Mouse (Mus musculus) central nervous system, embryonic 11.5 days (tissue): ENCODE data around the gene Vps26c. TPM values are rescaled to one million over a fixed set of nuclear protein-coding genes. Genes with fewer than 3 reads are reported as not detected.

Experiments used
- polyA plus RNA-seq: library from polyadenylated mRNA; depleted of rRNA; stranded (reverse); fragments of >200 nt; gene quantifications from 2 replicates; pipeline ENCODE4 v1.2.3, GENCODE M21; 2012; rRNA removed

Vps26c gene
- polyA plus RNA-seq, result 43.6 and 54.1 TPM in 2 replicates

DNA sequence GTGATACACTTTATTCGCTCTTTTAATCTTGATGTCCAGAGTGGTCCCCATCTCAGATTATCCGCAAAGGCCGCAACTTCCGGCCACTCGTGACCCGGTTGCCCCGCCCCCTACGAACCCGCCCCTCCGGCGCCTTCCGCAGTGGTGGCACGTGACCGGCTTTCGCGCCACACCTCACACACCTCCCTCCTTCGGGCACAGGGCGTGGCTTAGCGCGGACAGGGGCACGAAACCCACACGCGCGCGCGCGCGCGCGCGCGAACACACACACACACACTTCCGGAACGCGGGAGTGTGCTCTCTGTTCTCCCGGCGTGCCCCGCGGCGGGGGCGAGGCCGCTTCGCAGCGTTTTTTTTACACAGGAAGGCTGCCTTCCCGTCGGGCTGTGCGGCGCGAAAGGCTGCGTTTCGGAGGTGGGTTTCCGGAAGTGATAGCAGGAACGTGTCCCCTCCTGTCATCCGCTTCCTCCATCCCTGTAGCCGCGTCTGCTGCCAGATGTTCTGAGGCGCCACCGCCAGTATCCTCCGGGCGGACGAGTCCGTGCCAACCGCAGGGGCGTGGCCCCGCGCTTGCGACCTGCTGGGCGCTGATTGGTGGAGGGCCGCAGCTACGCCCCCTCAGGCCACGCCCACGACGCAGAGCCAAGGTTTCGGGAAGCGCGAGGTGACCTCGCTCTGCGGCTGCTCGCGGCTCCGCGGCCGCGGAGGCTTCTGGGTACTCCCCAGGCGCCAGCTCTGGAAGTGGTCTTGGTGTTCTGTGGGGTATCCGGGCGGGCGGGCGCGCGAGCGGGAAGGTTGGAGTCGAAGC, at the start of gene Vps26c:
TSS of gene Vps26c (minus strand) at position 487 of the 808 bp plus-strand sequence.

DNA sequence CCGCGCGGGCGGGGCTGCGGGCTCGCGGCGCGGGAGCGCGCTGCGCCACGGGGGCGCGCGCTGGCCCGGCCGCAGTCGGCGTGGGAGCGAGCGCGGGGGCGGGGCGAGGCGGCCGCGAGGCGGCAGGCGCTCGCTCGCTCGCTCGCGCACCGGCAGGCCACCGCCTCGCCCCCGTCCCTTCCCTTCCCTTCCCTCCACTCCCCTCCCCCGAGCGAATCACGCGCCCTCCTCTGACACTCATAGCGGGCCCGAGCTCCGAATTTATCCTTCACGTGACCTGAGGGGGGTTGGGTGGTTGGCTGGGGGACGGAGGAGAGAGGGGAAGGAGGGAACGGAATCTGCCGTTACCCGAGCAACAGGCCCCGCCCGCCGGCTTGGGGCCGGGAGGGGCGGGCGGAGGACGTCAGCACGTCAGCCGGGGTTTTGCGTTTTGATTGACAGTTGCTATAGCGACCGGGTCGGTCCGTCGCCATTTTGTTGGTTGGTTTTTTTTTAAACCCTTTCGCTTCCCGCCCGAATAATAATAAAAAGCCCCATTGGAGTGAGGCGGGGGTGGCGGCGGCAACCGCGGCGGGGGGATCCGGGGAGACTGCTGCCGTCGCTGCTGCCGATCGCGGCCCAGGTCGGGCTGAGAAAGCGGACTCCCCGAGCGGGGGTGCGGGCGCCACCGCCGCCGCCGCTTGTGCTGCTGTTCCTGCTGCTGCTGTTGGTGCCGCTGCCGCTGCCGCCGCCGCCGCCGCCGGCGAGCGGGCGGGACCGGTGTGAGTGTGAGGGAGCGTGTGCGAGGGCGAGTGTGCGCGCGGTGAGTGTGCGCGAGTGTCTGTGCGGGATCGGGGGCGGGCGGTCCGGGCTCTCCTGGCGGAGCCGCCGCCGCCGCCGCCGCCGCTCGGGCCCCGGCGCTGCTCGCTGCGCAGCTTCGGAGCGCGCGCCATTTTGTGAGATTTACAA, 42.9 kb upstream of the Vps26c start, which contains the start of gene Dyrk1a:
TSS of gene Dyrk1a (plus strand) at position 782 of the 948 bp plus-strand sequence.

Other genes with a start within 250 kb of the Vps26c start
- gene Hlcs, start 213.3 kb downstream of the Vps26c start, polyA plus RNA-seq, result 8.2 and 8.9 TPM in 2 replicates
- 3.1 and 4.0 TPM in 2 replicates for gene Ripply3, start 198.4 kb downstream of the Vps26c start, polyA plus RNA-seq
- gene Ttc3, start 156.2 kb downstream of the Vps26c start, polyA plus RNA-seq, result 193 and 220 TPM in 2 replicates
- 33.9 and 80.1 TPM in 2 replicates for gene Pigp, start 155.0 kb downstream of the Vps26c start, polyA plus RNA-seq
- 30.3 and 45.6 TPM in 2 replicates for gene Dyrk1a, start 43.2 kb upstream of the Vps26c start, polyA plus RNA-seq